Mouse (Mus musculus) embryonic fibroblast, embryonic 13.5 days (primary cell): ENCODE measurements around the gene Cdpf1. TPM values are rescaled to one million over a fixed set of nuclear protein-coding genes. Genes with fewer than 3 reads are reported as not detected.
A peak's percentile ranks its signal among the peaks of the same experiment; 100 is the strongest.

Source experiments
- H3K27ac ChIP-seq: 2 replicates; pipeline ENCODE4 v1.5.1; 2012; ENCODE audit warnings: low read length, control low read depth, inconsistent platforms; ENCODE audit not compliant: insufficient read depth
- H3K4me1 ChIP-seq: 2 replicates; pipeline ENCODE4 v1.6.1; 2011; ENCODE audit warnings: low read length; ENCODE audit not compliant: control insufficient read depth, insufficient read depth
- H3K4me3 ChIP-seq: 2 replicates; pipeline ENCODE4 v1.5.1; 2011; ENCODE audit warnings: mild to moderate bottlenecking, control low read depth, low read length; ENCODE audit not compliant: insufficient read depth
- CTCF ChIP-seq: IDR thresholded peaks from 2 replicates; pipeline ENCODE4 v1.5.1; 2011; ENCODE audit warnings: mild to moderate bottlenecking, control low read depth, low read length, moderate library complexity, borderline replicate concordance; ENCODE audit not compliant: insufficient read depth
- POLR2A ChIP-seq: IDR thresholded peaks from 2 replicates; pipeline ENCODE4 v1.6.1; 2011; ENCODE audit warnings: low read depth, mild to moderate bottlenecking, control low read depth, low read length, moderate library complexity
- polyA plus RNA-seq: library from polyadenylated mRNA; stranded (reverse); fragments of >200 nt; gene quantifications from 2 replicates; pipeline ENCODE4 v1.2.4, GENCODE M21; 2011; ENCODE audit warnings: low read depth; ENCODE audit not compliant: missing spikeins, insufficient read length

Cdpf1 gene
- polyA plus RNA-seq, 1 experiment: 20.9 TPM

DNA sequence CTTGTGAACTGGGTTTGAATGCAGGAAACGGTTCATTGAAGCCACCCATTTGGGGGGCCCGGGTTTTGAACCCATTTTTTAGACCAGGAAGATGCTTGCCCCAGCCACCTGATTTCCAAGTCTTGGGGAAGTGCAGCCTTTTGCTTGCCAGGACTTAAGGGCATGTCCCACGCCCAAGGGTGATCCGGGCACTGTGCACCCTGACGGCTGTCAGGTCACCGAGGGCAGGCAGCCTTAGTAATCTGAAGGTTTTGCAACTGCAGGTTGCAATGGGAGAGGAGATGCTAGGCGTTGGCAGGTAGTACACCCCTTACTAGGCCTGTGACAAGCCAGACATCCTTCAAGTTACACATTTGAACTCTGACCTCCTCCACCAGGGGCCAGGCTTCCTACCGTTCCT lies 21.1 kb upstream of the Cdpf1 start:
- no peak overlapping the region for H3K27ac ChIP-seq

DNA sequence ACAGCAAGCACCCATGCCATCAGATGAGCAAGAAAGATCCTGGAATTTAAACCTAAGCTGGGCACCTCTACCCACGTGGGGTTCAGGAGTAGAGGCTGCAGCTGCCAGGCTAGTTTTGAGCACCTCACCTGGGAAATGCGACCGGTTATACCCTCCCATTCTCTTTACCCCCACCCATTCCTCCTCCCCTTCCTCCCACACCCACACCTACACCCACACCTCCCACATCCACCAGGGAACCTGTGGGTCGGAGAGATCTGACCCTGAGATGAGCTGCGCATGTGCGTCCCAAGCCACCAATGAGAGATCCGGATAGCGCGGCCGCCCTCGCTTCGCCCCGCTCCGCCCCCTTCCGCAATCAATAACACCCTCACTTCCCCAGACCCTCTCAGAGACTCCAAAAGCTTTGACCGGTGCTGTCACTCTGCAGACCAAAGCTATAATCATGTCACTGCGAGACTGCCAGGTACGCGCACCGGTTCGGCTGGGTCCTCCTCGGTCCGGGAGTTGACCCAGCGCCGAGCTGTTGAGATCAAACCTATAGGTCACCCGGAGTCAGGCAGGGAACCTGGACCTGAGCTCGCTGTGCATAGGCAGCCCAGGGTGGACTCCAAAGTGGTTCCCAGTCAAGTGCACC lies 20.6 kb upstream of the Cdpf1 start, which contains the start of gene Ttc38:
TSS of gene Ttc38 (plus strand) at position 353 of the 637 bp plus-strand sequence.
- no peaks in the 10 kb centered on the region for H3K4me1 ChIP-seq
- TF ChIP-seq POLR2A (peak; percentile 83), CTCF (no peak)
- H3K4me3 ChIP-seq: peak within 1 kb of the TSS; percentile 85
- H3K27ac ChIP-seq: no peak within 1 kb of the TSS

More for the DNA sequence above, 21.1 kb upstream of the Cdpf1 start:
- Histone ChIP-seq H3K4me3 (peak overlapping the region; percentile 85), H3K4me1 (no peaks in the 10 kb centered on the region)
- no peak for TF ChIP-seq POLR2A

DNA sequence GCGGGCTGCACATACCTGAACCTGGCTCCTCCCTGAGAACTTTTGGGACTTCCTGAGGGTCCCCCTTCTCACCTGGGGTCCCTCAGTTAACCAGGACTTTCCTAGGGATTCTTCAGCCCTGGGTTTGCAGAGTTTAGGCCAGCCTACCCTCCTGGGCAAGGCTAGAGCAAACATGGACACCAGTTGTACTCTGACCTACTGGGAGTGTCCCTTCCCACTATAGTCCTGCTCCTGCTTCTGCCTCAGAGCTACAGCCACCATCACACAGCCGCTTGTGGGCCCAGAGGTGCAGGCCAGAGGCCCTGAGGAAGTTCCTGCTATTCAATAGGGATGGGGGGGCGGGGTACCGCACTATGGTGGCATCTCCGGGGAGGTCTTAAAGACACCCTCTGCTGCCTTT lies 18.0 kb upstream of the Cdpf1 start:
- Histone ChIP-seq H3K4me1 (no peaks in the 10 kb centered on the region), H3K4me3 (no peak overlapping the region), H3K27ac (no peak overlapping the region)
- TF ChIP-seq CTCF (no peak), POLR2A (no peak)

DNA sequence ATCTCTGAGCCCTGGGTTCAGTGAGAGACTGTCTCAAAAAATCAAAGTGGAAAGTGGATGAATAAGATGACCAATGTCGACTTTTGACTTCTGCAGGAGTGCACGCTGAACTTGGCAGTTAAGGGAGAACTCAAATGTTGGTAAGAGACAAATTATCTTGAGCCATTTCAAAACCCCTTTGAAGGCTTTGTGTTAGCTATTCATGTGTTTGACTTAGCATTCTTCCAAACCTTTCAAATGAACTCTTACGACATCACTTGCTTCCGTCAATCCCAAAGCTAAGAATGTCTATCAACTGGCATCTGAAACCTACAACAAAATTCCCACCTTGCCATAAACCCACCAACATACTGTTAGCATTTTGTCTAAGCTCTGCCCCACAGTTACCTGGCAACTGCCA lies 16.6 kb upstream of the Cdpf1 start:
- TF ChIP-seq CTCF (no peak), POLR2A (no peak)

DNA sequence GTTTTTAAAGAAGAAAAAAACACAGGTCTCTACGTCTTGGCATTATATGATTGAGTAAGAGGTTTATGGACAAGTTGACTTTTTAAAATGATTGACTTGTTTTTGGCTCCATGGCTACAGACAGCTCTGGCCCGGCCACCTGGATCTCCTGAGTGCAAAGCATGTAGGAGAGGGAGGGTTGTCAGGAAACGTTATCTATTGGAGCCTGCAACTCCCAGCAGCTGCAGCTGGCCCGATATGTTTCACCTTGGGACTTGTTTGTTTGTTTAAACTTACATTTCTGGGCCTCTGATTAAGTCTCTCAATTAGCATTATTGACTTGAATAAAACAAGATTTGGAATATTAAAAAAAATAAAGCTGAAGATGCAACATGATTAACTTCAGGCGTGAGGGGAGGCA lies 15.2 kb upstream of the Cdpf1 start:
- no peak overlapping the region for H3K4me3 ChIP-seq
- no peaks in the 10 kb centered on the region for H3K4me1 ChIP-seq
- H3K27ac ChIP-seq: no peak overlapping the region
- no peak for TF ChIP-seq POLR2A
- no peak for TF ChIP-seq CTCF

More for the DNA sequence above, 16.6 kb upstream of the Cdpf1 start:
- no peak overlapping the region for H3K4me3 ChIP-seq
- H3K4me1 ChIP-seq: no peaks in the 10 kb centered on the region
- H3K27ac ChIP-seq: no peak overlapping the region

DNA sequence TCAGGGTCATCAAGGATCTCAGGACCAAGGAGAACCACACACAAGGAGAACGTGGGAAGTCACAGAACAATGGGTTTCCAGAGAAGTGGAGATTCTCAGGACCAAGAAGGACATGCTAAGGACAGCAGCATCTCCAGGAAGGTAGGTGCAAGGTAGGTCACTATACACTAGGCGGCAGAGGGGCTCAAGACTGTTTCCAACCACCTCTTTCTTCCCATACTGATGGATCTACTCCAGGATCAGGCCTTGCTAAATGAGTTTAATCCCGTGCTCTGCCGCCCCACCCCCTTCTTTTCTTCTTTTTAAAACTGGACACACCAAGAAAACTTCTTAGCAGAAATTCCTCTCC lies 10.5 kb upstream of the Cdpf1 start:
- peak overlapping the region; percentile 19; the same call in 1 of the 2 replicates for H3K4me3 ChIP-seq
- TF ChIP-seq CTCF (no peak), POLR2A (no peak)
- H3K27ac ChIP-seq: no peak overlapping the region
- no peaks in the 10 kb centered on the region for H3K4me1 ChIP-seq

DNA sequence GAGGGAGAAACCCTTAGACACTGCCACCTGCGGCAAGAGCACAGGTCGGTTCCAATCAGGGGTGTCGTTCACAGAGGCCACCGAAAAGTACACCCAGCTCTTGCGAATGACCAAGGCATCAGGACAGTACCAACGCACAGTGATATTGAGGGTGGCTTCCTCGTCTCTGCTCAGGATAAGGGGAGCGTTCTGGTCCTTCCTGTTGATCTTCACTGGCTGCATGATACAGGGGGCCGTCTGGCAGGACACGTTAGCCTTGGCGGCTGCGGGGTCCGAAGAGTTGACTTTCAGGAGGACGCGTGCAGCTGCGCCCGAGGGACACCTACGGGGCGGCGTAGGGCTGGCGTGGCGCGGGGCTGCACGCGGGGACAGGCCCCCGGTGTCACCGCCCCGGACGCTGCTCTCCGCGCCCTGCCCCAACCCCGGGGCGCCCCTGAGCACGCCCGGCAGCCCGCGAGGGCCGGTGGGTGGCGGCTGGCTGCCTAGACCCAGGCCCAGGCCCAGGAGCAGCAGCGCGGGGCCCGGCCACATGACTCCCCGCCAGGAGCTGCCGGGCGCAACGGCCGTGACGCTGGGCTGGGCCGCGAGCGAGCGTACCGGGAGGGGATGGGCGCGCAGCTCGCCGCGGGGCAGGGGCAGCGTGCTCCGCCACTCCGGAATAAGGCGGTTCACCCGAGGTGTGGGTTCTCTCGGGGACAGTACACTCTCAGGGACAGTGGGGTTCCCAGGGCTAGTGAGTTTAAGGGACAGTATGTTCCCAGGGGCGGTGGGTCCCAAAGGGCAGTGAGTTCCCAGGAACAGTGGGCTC lies 9.9 kb upstream of the Cdpf1 start, which contains the start of gene Pkdrej:
TSS of gene Pkdrej (minus strand) at position 532 of the 808 bp plus-strand sequence.
- TF ChIP-seq CTCF (no peak), POLR2A (no peak)
- H3K4me3 ChIP-seq: peak within 1 kb of the TSS; percentile 19; the same call in 1 of the 2 replicates
- no peaks in the 10 kb centered on the region for H3K4me1 ChIP-seq
- no peak within 1 kb of the TSS for H3K27ac ChIP-seq

DNA sequence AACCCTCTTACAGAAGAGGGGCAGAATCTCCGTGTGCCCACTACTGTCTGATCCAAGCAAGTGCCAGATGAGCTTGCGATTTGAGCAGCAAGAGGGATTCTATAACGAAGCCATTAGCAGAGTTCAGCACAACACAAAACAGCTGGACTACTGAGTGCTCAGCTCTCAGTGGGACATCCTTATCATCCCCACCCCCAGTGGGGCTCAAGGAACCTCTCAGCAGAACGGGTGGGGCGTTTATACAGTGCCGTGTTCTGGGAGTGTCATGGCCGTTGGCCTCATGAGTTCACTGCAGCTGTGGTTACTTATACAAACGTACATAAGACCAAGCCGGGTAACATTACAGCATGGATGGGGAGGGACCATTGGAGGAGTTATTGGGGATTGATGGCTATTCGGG lies 1.9 kb upstream of the Cdpf1 start:
- no peak for TF ChIP-seq CTCF
- 0 out of 2 replicates have a peak, but pooled peaks cover 3% of the 10 kb centered on the region for H3K4me1 ChIP-seq
- no peak overlapping the region for H3K4me3 ChIP-seq
- H3K27ac ChIP-seq: no peak overlapping the region

DNA sequence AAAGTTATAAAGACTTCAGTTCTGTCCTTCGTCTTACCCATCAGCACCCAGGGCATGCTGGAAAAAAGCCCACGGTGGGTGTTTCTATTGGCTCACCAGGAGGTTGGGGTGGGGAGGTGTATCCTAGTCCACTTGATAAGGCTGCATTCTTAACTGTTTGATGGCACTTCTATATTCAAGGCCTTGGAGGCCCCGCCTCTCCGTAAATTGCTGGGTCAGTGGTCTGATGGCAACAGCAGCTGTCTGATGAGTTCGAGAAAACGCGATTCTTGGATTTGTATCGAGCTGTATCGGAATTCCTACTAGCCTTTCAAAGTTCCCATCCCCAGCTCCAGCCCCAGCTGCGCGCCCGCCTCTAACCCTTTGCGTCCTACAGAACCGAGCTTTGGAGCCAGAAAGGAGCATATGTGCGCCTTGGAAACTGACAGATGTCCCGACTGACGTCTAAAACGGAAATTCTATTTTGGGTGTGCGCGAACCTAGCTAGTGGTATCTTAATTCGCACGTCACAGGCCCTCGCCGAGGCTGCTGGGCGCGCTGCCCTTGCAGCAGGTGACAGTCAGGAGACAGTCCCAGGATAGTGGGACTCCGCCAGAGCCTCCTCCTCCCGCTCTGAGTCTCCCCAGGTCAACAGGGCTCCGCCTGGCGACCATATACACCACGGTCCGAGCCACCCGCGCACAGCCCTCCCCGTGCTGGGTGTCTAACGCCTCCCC lies 533 bp downstream of the Cdpf1 start:
- Histone ChIP-seq H3K4me3 (peak overlapping the region; percentile 74), H3K27ac (no peak overlapping the region), H3K4me1 (0 out of 2 replicates have a peak, but pooled peaks cover 3% of the 10 kb centered on the region)
- TF ChIP-seq CTCF (no peak), POLR2A (no peak)
